Mouse (Mus musculus) limb, embryonic 10.5 days (tissue): ENCODE measurements around the gene Pnma3. TPM values are rescaled to one million over a fixed set of nuclear protein-coding genes. Genes with fewer than 3 reads are reported as not detected.

Experiments
- polyA plus RNA-seq: library from polyadenylated mRNA; unstranded; fragments of >200 nt; fragmentation: Nextera tagmentation; extraction: Ambion mirVana; gene quantifications from 2 replicates; pipeline ENCODE4 v1.2.1, GENCODE M21; 2016

The Pnma3 gene
- polyA plus RNA-seq, 1 experiment from 2014 or later: 0.10 TPM

Other genes starting within 250 kb of the Pnma3 start
- gene Gabrq, start 239.6 kb upstream of the Pnma3 start, polyA plus RNA-seq: 0.04 and 0.08 TPM in 2 replicates
- 74.9 and 80.1 TPM in 2 replicates for gene Cetn2, start 146.4 kb upstream of the Pnma3 start, polyA plus RNA-seq
- 29.2 and 32.1 TPM in 2 replicates for gene Nsdhl, start 146.2 kb upstream of the Pnma3 start, polyA plus RNA-seq
- gene Zfp185, start 77.4 kb upstream of the Pnma3 start, polyA plus RNA-seq: 2.5 and 3.9 TPM in 2 replicates
- not detected in 2 replicates for gene Pnma5, start 27.7 kb upstream of the Pnma3 start, polyA plus RNA-seq
- gene Xlr4a, start 17.7 kb downstream of the Pnma3 start, polyA plus RNA-seq: 0.39 and 1.5 TPM in 2 replicates
- 2.1 and 2.5 TPM in 2 replicates for gene Xlr3a, start 32.3 kb downstream of the Pnma3 start, polyA plus RNA-seq
- gene Gm14685, start 52.3 kb downstream of the Pnma3 start, polyA plus RNA-seq: not detected in 2 replicates
- gene Xlr5b, start 84.0 kb downstream of the Pnma3 start, polyA plus RNA-seq: not detected in 2 replicates
- not detected in 2 replicates for gene DXBay18, start 84.7 kb downstream of the Pnma3 start, polyA plus RNA-seq
- not detected in 2 replicates for gene Spin2d, start 112.2 kb downstream of the Pnma3 start, polyA plus RNA-seq
- gene Xlr3b, start 127.4 kb downstream of the Pnma3 start, polyA plus RNA-seq: 9.5 and 11.9 TPM in 2 replicates
- 0.18 and 1.0 TPM in 2 replicates for gene Xlr4b, start 149.5 kb downstream of the Pnma3 start, polyA plus RNA-seq
- 6.4 and 8.2 TPM in 2 replicates for gene F8a, start 163.5 kb downstream of the Pnma3 start, polyA plus RNA-seq
- gene Xlr4c, start 178.3 kb downstream of the Pnma3 start, polyA plus RNA-seq: 0.49 TPM in 1 of 2 replicates, not detected in the other
- gene Xlr3c, start 200.6 kb downstream of the Pnma3 start, polyA plus RNA-seq: 0.16 and 0.26 TPM in 2 replicates
- not detected in 2 replicates for gene Xlr5a, start 228.2 kb downstream of the Pnma3 start, polyA plus RNA-seq
- gene Xlr5c, start 228.2 kb downstream of the Pnma3 start, polyA plus RNA-seq: not detected in 2 replicates